Mouse (Mus musculus): ENCODE data around the gene Ptprn2.

DNA sequence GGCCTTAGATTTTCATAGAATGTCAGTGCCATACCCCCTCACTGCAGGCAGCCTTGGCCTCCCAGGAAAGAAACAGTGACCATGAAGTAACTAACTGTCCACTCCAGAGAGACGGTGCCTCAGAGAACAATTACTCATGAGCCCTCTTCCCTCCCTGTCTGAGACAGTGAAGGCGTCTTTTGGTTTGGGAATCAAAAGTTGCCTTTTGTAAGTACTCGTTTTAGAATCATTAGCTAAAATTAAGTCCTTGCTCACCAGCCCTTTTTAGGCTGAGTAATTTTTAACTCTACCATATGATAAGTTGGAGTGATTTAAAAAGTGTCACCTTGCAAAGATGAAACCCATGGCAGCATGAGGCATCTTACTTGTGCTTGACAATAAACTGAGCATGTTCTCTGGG lies 806.4 kb downstream of the Ptprn2 start:
- TF ChIP-seq POLR2A (IDR thresholded peaks at IDR 0.05; ENCODE audit: control insufficient read depth, extremely low read depth, insufficient read depth, low read length, poor library complexity) (no peak), CTCF (IDR thresholded peaks at IDR 0.05; ENCODE audit: borderline replicate concordance, control insufficient read depth, extremely low read depth, insufficient read depth, low read length, poor library complexity) (no peak)
